Comparison of ENCODE assay signal across 17 mouse cellular contexts in the genomic region with DNA sequence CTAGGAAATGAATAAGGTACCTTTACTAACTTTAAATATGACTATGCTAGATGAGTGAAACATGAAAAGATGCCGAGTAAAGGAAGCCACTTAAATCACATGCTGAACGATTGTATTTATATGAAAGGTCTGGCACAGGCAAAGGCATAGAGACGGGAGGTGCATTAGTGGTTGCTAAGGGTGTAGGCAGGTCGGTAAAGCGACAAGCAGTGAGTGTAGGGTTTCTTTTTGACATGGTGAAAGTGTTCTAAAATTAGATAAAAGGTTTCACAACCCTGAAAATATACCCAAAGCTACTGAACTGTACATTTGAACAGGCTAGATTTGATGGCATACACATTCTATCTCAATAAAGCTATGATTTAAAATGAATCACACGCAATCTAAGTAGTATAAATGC. TPM values are rescaled to one million over a fixed set of nuclear protein-coding genes. Genes with fewer than 3 reads are reported as not detected.
"Had no signal": no experiment of that assay in that cellular context is flagged by ENCODE, and none has a peak within 500 bp of the region (broad histone marks: within the 10 kb centered on the region; RNA-seq: fewer than 3 reads in every experiment).

No protein-coding gene starts in this region.

- H3K27ac ChIP-seq: limb, embryonic 12.5 days; liver, embryonic 13.5 days; lung, embryonic 15.5 days; macrophage; midbrain, embryonic 15.5 days had no signal

- H3K36me3 ChIP-seq: limb, embryonic 12.5 days; liver, embryonic 13.5 days; lung, embryonic 15.5 days; midbrain, embryonic 15.5 days had no signal

- DNase-seq: kidney, adult 9 months; kidney, postnatal 14 days; liver; liver, embryonic 13.5 days; liver, postnatal 0 days; lung, postnatal 14 days; thymus, postnatal 4 days had no signal

- H3K9ac ChIP-seq: limb, embryonic 12.5 days; liver, embryonic 13.5 days; liver, postnatal 0 days; lung, embryonic 15.5 days; midbrain, embryonic 15.5 days had no signal

- H3K4me1 ChIP-seq: limb, embryonic 12.5 days; lung, embryonic 15.5 days; midbrain, embryonic 15.5 days had no signal

- ATAC-seq: liver, postnatal 0 days; midbrain, embryonic 15.5 days had no signal

- H3K9me3 ChIP-seq: limb, embryonic 12.5 days; liver, embryonic 13.5 days; lung, embryonic 15.5 days; midbrain, embryonic 15.5 days had no signal

- H3K4me2 ChIP-seq: limb, embryonic 12.5 days; liver, embryonic 13.5 days; lung, embryonic 15.5 days; midbrain, embryonic 11.5 days; midbrain, embryonic 15.5 days had no signal

- H3K4me3 ChIP-seq: limb, embryonic 12.5 days; liver, embryonic 13.5 days; lung, embryonic 15.5 days; megakaryocyte, embryonic 14.5 days; midbrain, embryonic 15.5 days had no signal

- H3K27me3 ChIP-seq: limb, embryonic 12.5 days; liver, embryonic 13.5 days; lung, embryonic 15.5 days; megakaryocyte, embryonic 14.5 days; midbrain, embryonic 15.5 days had no signal

RNA-seq across cellular contexts. Expression of gene 1700024P04Rik, which starts 47.3 kb away (rescaled TPM):
- polyA plus RNA-seq: large intestine, adult 2 months; limb, embryonic 12.5 days; liver, embryonic 13.5 days; liver, postnatal 0 days; lung, embryonic 15.5 days; macrophage; midbrain, embryonic 11.5 days; midbrain, embryonic 15.5 days; neural tube, embryonic 14.5 days; spleen, adult 2 months; stomach, embryonic 16.5 days had no signal
